Mouse (Mus musculus) adrenal gland, postnatal 4 days (tissue): ENCODE data around the gene Wbp1. TPM values are rescaled to one million over a fixed set of nuclear protein-coding genes. Genes with fewer than 3 reads are reported as not detected.

Experiments used
- DNase-seq, 2 experiments: peaks; one replicate each; pipeline ENCODE4 v3.0.0; 2021 to 2022; ENCODE audit warnings: low spot score in 2 of 2, mixed read lengths in 2 of 2
- total RNA-seq, 2 experiments: library from RNA; stranded (reverse); gene quantifications; 2 replicates each; pipeline ENCODE4 v1.2.3; 2021

The Wbp1 gene
- total RNA-seq, 2 experiments from 2014 or later = 84.5 to 86.4 TPM

DNA sequence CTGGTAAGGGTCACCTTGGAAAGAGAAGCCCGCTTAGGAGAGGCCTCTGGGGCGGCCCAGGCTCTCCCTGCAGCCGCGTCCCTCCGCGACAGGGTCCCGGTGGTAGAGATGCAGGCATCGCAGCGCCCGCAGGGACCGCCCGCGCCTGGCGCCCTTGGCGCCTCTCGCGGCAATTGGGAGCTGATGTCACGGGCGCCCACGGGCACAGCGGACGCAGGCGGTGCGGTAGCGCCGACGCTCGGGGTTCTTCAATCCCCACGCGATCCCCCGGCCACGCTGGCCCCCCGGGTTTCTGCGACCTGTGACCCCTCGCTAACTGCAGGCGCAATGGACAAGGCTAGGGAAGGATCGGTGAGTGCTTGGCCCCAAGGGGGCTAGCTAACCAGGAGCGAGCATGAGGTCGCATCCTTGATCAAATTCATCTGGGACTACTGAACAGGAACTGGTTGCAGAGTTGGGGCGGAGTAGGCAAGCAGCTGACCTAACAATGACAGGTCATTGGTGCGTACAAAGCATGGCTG is 20.9 kb upstream of the Wbp1 start:
- no peak for DNase-seq

DNA sequence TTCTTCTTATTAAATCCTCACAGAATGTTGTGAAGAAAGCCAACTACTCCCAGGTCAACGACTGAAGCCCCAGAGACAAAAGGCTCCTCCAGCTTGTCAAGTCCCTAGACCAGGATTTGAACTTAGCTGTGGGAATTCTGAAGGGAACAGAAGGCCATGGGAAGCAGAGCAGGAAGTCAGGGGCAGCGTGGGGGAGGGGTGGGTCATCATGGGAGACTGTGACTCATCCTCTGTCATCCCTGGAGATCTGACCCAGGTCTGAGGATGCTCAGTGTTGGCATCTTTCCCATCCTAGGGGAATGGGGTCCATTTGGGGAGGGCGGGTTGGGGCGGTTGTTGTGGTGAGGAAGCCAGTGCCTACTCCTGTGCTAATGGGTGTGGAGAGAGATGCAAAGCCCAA is 20.3 kb upstream of the Wbp1 start:
- DNase-seq = no peak

DNA sequence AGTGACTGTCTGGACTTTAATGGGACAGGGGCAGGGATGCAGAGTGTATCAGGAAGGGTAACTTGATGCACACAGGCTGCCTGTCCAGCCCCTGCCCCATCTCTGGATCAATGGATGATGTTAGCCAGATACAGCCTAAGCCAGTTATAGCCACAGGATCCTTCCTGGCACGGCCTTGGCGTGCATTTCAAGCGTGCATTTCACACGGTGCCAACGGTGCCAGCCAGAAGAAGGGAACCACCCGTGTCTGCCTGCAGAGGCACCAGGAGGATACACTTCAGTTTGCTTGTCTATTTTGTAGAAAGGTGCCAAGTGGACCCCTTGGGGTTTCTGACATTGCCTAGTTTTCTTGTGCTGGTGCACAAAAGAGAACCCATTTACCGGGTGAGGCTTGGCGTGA is 18.7 kb upstream of the Wbp1 start:
- no peak for DNase-seq

DNA sequence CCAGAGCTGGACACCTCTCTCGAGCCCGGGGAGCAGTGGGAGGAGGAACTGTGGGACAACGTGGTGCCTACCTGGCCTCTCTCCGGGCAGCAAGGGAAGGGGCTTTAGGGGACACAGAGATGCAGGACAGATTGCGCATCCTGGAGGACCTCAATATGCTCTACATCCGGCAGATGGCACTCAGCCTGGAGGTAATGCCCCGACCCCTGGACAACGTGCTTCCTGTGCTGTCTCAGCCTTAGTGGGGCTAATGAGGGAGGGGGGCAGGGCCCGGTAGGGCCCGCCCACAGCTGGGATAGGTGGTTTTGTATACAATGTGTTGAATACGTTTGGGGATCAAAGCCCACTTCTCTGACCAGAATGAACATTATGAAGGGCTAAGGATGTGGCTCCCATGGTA is 16.7 kb upstream of the Wbp1 start:
- DNase-seq = no peak

DNA sequence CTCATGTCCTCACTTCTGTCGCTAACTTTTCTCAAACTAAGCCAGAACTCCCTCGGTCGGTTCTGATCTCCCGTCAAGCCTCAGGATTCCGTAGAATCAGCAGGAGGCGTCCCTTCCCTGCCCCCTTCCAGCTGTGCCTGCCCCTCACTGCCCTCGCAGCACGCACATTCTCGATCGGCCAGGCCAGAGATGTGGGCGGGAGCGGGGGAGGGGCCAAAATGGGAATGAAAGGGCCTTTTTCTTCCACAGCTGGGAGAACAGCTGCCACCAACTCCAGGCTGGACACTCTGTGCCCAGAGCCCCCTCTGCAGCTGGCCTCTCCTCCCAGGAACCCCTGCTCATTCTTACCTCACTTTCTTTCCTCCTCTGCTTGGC is 16.2 kb upstream of the Wbp1 start:
- peak; percentile 71 to 83 for DNase-seq

DNA sequence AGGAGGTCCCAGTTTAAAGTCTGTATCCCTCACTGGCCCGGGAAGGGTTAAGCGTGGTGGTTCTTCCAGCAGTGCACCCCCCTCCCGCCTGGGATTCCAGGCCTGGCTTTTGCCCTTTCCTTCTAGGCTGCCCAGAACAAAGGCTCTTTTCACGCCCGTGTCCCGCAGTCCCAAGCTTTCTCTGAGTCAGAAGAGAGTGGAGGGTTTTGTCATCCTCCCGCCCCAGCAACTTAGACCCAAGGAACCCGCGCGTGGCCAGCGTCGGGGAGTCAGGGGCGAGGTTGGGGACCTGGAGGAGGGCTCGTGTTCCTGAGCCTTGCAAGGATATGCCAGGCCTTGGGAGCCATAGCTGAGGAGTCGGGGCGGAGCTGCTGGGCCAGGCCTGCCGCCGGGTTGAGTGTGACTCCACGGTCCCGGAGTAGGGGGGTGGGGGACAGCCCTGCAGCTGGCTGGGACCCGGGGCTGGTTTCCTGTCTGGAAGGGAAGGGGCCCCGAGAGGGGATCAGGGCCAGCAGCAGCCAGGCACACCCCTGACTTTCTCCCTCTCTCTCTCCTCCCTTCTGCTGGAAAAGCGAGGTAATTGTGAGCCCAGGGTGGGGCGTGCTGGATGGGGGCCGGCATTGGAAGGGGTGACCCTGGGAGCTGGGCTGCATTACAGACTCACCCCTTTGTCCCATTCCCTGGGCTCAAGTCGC is 15.7 kb upstream of the Wbp1 start:
- peak in 1 of 2 experiments; percentile 60 for DNase-seq

DNA sequence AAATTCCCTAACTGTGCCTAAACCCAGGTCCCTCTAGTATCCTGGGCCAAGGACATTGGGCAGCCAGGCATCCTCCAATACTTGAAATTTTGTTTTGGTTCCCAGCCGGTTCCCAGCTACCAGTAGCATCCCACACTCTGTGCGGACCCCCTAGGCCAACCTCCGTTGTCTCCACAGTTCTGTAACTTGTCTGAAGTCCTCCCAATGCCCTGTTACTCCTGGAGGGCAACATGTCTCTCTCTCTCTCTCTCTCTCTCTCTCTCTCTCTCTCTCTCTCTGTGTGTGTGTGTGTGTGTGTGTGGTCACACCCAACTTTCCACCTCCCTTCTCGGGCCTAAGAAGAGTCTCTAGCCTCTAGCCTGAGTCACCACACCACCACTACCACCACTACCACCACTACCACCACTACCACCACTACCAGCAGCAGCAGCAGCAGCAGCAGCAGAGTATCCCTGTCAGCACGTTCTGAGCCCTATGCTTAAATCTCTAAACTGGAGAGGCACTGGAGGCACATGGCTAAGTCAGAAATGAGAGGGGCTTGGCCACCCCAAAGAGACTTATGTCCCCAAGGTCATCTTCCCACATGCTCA is 15.0 kb upstream of the Wbp1 start:
- DNase-seq = no peak

DNA sequence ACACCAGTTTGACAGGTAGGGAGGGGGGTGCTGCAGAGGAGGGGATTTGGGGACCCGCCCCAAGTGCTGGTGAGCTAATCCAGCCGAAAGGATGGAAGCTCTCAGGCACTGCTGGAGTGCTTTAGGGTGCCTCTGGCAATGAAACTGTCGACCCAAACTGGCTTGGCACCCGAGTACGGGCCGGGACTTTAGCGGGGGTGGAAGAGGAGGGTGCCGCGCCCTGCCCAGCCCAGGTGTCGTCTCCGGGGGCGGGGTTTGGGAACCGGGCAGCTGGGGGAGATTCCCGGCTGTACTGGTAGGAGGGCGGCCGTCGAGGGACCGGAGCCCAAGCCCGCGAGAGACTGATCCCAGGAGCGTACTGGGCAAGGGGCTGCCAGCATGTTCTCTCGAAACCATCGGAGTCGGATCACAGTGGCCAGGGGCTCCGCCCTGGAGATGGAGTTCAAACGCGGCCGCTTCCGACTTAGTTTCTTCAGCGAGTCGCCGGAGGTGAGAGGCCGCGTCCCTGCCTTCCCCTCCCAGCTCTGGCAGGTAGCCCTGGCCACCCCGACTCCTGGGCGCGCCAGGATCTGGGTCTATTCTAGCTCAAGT is 14.3 kb upstream of the Wbp1 start:
- no peak for DNase-seq

DNA sequence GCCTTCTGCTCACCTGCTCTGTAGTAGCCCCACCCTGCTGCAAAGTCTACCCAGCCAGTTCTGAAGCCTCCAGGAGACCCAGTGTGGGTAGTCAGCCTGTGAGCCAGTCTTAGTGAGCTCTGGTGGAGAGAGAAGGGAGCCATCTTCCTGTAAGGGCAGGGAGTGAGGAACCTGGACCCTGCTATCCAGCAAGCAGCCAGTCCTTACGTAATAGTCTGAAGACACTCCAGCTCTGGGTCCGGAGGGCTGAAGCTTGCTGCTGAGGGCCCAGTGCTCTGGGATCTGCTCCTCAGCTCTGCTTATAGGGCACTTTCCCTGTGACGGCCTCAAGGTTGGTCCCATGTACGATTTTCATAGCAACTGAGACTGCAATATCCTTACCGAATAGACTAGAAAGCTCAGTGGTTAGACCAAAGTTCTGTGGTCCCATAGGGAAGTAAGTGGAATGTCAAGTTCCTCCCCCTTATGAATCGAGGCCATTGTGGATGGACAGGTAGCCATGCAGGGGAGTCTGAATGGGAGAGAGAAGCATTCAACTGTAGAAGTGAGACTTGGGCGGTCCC is 13.7 kb upstream of the Wbp1 start, which contains the start of gene Rtkn:
Rtkn (plus strand) TSS at position 513 of the 563 bp plus-strand sequence.
- no peak for DNase-seq

DNA sequence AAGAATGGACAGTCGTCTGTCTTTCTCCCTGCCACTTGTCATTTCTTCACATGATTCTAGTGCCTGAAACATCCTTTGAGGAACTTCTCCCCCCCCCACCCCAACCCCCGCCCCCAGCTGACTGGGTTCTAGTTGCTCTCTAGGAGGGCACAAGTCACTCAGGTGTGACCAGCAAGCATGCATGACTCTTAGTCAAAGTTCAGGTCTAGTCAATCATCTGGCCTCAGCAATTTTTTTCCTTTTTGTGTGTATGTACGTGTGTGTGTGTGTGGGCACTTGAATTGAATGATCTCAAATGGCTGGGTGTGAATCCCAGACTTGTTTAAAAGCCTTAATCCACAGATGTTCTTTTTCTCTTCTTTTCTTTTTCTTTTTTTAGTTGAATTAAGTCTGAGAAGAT is 12.9 kb upstream of the Wbp1 start:
- DNase-seq = no peak

DNA sequence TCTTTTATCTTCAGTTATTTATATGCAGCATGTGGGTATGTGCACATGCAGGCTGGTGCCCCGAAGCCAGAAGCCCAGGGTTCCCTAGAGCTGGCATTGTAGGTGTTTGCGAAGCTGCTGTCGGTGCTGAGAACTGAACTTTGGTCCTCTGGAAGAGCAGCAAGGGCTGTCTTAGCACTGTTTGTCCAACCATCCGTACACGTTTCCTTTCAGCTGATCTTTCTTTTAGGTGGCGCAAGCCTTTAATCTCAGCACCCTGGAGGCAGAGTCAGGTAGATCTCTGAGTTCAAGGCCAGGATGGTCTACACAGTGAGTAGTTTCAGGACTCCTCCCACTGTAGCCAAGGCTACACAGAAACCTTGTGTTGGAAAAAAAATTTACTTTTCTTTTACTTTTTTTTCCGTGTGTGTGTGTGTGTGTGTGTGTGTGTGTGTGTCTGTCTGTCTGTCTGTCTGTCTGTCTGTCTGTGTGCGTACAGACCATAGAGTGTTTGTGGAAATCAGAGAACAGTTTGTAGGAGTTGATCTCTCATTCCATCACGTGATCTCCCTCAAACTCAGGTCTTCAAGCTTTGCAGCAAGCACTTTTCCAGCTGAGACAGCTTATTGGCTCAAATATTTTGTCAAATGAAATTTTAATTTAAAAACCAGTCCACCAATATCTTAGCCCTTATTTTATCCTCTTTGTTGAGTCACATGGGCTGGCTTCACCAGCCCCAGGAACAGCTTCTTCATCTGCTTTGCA is 11.0 kb upstream of the Wbp1 start:
- no peak for DNase-seq

DNA sequence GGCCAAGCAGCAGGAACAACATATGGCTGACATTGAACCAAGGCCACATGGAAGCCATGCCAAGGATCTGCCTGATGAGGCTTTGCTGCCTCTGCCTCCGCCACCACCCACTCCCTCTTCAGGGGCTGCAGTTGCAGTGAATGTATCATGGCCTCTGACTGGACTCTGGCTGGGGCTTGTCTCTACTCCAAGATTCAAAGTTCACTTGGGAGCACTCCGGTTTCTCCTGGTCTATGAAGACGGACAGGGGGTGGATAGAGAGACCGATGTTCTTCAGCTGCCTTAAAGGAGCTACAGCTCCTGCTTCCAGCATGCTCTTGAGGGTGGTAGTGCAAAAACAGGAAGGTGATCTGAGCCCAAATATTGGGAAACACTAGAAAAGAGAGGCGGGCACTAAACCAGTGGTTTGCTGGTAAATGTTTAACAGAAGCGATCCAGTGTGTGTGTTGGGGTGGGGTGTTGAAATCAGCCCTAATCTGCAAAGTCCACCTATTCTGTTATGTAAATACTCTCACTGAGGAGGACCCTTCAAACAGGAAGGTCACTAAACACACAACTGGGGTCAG is 10.2 kb upstream of the Wbp1 start:
- DNase-seq = no peak

DNA sequence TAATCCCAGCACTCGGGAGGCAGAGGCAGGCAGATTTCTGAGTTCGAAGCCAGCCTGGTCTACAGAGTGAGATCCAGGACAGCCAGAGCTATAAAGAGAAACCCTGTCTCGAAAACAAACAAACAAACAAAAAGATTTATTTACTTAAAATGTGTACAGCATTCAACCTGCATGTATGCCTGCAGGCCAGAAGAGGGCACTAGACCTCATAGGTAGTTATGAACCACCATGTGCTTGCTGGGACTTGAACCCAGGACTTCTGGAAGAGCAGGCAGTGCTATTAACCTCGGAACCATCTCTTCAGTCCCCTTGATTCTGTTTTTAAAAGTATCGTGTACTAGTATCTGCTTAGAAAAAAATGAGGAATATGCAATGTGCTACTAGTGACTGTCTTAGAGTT is 6.1 kb upstream of the Wbp1 start:
- no peak for DNase-seq

DNA sequence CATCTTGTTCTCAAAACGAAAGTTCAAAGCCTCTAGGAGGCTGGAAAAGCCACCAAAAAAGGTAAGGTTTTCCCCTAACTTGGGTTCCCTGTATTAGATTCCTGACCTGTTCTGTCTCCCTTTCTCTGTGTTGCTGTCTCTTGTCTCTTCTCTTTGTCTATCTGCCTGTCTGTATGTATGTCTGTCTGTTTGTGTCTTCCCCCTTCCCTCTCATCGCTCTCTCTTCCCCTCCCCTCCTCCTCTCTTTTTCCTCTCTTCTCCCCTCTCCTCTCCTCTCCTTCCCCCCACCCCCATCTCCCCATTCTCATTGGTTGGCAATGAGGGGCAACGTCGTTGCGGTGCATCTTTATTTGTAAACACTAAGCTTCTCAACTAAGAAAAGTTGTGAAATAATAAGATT is 4.0 kb upstream of the Wbp1 start, which contains the start of gene Ino80b:
Ino80b (minus strand) TSS at position 101 of the 400 bp plus-strand sequence.
- DNase-seq = no peak

DNA sequence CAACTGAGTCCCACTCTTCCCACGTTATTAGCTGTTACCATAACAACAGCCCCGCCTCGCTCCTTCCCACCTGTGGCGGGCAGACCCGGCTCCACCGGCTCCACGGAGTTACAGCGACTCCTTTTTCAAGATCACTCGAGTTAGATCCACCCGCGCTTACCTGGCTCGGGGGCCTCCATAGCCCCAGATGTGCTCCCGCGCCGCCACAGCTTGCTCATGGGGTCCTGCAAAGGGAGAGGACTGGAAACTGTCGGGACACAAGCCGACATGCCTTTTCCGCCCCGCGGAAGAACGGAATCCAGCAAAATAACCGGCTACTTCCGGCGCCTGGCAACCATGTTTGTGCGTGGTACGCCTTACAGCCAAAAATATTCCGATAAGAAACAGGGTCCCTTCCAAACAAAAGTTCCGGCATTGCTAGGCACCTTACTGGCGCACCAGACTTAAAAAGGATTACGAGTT is 3.5 kb upstream of the Wbp1 start:
- DNase-seq = peak; percentile 72 to 88

DNA sequence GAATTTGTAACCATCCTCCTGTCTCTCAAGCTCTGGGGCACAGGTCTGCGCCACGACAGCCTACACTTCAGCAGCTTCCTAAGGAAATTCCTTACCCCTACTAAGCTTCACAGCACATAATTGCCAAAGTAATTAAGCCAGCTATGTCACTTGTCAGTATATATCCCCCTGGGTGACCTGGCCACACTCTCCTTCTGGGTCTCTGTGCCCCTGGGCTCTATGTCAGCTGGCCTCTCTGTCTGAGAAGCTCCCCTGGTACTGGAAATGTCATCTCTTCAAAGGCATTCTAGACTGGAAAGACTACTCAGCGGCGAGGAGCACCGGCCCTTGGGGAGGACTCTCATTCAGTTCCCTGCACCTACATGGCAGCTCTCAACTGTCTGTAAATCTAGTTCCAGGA is 1.6 kb upstream of the Wbp1 start:
- no peak for DNase-seq

DNA sequence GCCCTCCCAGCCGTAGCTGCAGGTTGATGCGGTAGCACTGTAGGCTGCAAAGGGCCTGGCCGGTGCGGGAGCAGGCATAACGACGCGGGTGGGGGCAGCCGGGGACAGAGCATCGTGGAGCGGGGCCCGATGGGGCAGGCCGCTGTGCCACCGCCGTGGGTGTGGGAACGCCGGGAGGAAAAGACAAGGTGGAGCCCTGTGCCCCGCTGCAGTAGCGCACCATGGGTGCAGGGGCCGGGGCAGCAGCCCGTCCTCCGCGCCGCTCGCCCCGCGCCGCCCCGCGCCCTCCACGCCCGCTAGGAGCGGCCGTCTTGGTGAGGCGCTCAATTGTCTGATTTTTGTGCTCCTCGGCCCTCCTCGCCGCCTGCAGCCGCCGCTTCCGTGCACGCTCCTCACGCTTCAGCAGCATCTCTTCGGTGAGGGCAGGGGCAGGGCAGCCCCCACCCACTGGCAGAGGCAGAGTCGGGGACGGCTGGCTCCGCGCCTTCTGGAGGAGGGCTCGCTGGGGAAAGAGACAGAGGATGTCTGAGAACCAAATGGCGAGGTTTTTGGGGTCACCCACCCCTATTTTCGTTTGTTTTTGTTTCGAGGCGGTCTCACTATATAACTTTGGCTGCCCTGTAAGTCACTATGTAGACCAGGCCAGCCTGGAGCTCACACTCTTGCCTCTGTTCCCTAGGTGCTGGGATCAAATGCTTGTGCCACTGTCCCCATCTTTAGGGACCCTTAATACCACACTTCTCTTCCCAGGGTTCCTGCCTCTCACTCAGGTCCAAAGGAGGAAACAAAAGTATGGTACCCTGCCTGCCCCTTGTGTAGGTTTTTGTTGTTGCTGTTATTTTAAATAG is 728 bp upstream of the Wbp1 start:
- no peak for DNase-seq

DNA sequence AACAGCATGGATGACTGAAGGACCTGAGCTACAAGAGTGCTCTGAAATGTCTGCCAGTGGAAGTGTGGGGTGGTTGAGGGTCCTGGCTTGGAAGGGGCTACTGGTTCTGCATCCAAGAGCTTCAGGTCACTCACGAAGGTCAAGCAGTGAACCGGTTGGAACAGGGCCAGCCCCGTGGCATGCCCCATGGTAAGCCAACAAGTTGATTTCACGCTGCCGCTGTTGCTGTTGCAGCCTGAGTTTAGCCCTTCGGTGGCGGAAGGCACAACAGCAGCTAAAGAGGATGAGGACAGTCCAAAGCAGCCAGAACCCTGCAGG is 1.7 kb downstream of the Wbp1 start:
- no peak for DNase-seq

DNA sequence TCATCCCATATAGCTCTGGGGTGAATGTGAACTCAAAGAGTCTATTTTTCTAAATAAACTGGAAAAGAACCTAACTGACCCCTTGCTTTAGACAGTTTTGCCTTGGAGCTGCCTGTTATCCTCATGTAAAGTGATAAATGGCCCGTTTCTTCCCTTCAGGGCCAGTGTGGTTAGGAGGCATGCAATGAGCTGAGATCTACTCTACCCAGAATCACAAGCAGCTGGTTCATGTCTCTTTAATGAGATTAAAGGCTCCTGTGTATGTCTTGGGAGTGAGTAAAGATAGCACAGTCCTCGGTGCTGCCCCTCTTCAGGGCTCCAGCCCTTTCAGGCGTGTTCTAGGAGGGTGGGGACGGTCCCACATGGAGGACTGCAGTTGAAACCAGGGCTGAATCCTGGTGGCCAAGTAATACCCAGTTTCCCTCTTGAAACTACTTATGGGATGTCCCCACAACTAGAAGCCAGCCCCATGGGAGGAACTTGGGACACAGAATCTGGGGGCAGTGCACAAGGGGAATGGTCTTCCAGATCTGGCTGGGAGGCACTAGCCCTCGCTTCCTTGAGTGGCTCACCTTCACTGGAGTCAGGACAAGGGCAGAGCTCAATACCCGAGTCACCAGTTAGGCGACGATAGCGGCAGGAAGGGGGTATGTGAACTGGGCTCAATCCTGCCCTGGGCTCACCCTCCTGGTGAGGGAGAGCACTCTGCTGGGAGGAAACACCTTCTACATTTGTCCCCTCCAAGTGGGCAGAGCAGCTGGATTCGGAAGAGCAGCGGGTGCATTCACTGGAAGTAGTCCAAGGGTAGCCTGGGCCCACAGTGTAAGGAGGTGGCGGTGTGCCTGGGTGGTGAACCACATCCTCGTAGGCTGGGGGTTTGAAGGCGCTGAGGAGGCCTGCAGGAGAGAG is 2.3 kb downstream of the Wbp1 start:
- no peak for DNase-seq
